Mouse (Mus musculus) liver, embryonic 14.5 days (tissue): Measurements from ENCODE around the gene Adamts16. TPM values are rescaled to one million over a fixed set of nuclear protein-coding genes. Genes with fewer than 3 reads are reported as not detected.

Experiments used
- ATAC-seq: fragments of 200-750 bp; cut with Nextera tagmentation; 2 replicates; pipeline ENCODE4 v1.8.0; 2017; ENCODE audit warnings: moderate number of reproducible peaks, mild to moderate bottlenecking, moderate library complexity; ENCODE audit not compliant: insufficient read depth
- DNase-seq, 3 experiments: peaks; one replicate each; pipeline ENCODE4 v3.0.0-alpha.2; 2012 to 2013; ENCODE audit warnings: low read depth in 3 of 3, low spot score in 3 of 3
- H3K27ac ChIP-seq: fragments of 300-500 bp; sonication (generic); 2 replicates; pipeline ENCODE4 v1.5.1; 2014; ENCODE audit warnings: moderate library complexity, mild to moderate bottlenecking, control low read depth, inconsistent platforms
- H3K27me3 ChIP-seq: fragments of 300-500 bp; sonication (generic); 2 replicates; pipeline ENCODE4 v1.6.1; 2014; ENCODE audit warnings: mild to moderate bottlenecking, low read length, moderate library complexity; ENCODE audit not compliant: control insufficient read depth, insufficient read depth
- H3K36me3 ChIP-seq: fragments of 300-500 bp; sonication (generic); replicated peaks from 2 replicates; pipeline ENCODE4 v1.6.1; 2014; ENCODE audit warnings: low read depth; ENCODE audit not compliant: control insufficient read depth, insufficient read depth
- H3K4me1 ChIP-seq, 2 experiments: fragments of 200-500 bp in 1 of 2; fragments of 300-500 bp in 1 of 2; sonication (generic) in 1 of 2; replicated peaks; 2 replicates each; pipeline ENCODE4 v1.6.1; 2012 to 2014; ENCODE audit warnings: antibody characterized with exemption in 1 of 2, inconsistent platforms in 1 of 2, low read length in 1 of 2; ENCODE audit not compliant: control insufficient read depth in 2 of 2, insufficient read depth in 2 of 2
- H3K4me2 ChIP-seq: fragments of 300-500 bp; sonication (generic); 2 replicates; pipeline ENCODE4 v1.6.1; 2014; ENCODE audit warnings: low read depth, mild to moderate bottlenecking, control low read depth, moderate library complexity
- H3K4me3 ChIP-seq, 2 experiments: fragments of 200-500 bp in 1 of 2; fragments of 300-500 bp in 1 of 2; sonication (generic) in 1 of 2; 2 replicates each; pipeline ENCODE4 v1.5.1; 2012 to 2014; ENCODE audit warnings: low read depth in 2 of 2, low read length in 2 of 2, mild to moderate bottlenecking in 2 of 2, control low read depth in 1 of 2, inconsistent platforms in 1 of 2, moderate library complexity in 1 of 2; ENCODE audit not compliant: insufficient read depth in 1 of 2
- H3K9ac ChIP-seq: fragments of 300-500 bp; sonication (generic); replicated peaks from 2 replicates; pipeline ENCODE4 v1.6.1; 2014; ENCODE audit warnings: mild to moderate bottlenecking, control low read depth, moderate library complexity
- H3K9me3 ChIP-seq: fragments of 300-500 bp; sonication (generic); 2 replicates; pipeline ENCODE4 v1.6.1; 2016; ENCODE audit warnings: low read length, mixed read lengths; ENCODE audit not compliant: control insufficient read depth
- CTCF ChIP-seq: IDR thresholded peaks from 2 replicates; pipeline ENCODE4 v1.5.1; 2016; ENCODE audit warnings: antibody characterized with exemption, low read depth, control low read depth
- EP300 ChIP-seq: IDR thresholded peaks from 2 replicates; pipeline ENCODE4 v1.6.1; 2016; ENCODE audit warnings: antibody characterized with exemption, low read depth
- WGBS: fragments of 180-500 bp; shearing (Covaris S2); extraction: QIAGEN DNeasy Blood & Tissue Kit; methylation state at CpG from one replicate; pipeline ENCODE4 v1.1.7; 2014; ENCODE audit not compliant: insufficient replicate concordance; 5-methylcytosine and 5-hydroxymethylcytosine counted together
- polyA plus RNA-seq, 2 experiments: library from polyadenylated mRNA; depleted of rRNA in 1 of 2; stranded (reverse) in 1 of 2; unstranded in 1 of 2; fragments of >200 nt; fragmentation: Nextera tagmentation in 1 of 2; extraction: Ambion mirVana in 1 of 2; gene quantifications; 2 replicates each; pipeline versions ENCODE4 v1.2.1 to v1.2.3; 2012 to 2014

The Adamts16 gene
- polyA plus RNA-seq, 2 experiments = 0.04 to 0.15 TPM

GRCm38 (mm10) chr13:70799322-70799721 lies 42.3 kb downstream of the Adamts16 start:
- Histone ChIP-seq H3K36me3 (no peaks in the 10 kb centered on the region), H3K9ac (no peak overlapping the region), H3K27ac (no peak overlapping the region), H3K27me3 (no peaks in the 10 kb centered on the region), H3K4me1 (no peaks in the 10 kb centered on the region), H3K4me3 (no peak overlapping the region), H3K9me3 (no peaks in the 10 kb centered on the region), H3K4me2 (no peak overlapping the region)
- TF ChIP-seq EP300 = no peak
- TF ChIP-seq CTCF = no peak
- ATAC-seq (no peak), DNase-seq (no peak)
- 46% methylated on average over 3 of the region's 3 CpGs for WGBS

GRCm38 (mm10) chr13:70798396-70798795 lies 43.2 kb downstream of the Adamts16 start:
- Histone ChIP-seq H3K9me3 (no peaks in the 10 kb centered on the region), H3K4me3 (no peak overlapping the region), H3K27me3 (no peaks in the 10 kb centered on the region), H3K4me2 (no peak overlapping the region), H3K36me3 (no peaks in the 10 kb centered on the region), H3K9ac (no peak overlapping the region), H3K4me1 (no peaks in the 10 kb centered on the region), H3K27ac (no peak overlapping the region)
- TF ChIP-seq EP300 (no peak), CTCF (no peak)
- DNase-seq (no peak), ATAC-seq (no peak)
- WGBS = 61% methylated on average over 5 of the region's 5 CpGs

- no peak for DNase-seq
- TF ChIP-seq EP300 (no peak), CTCF (no peak)
- H3K27me3 ChIP-seq = no peaks in the 10 kb centered on the region
- no peaks in the 10 kb centered on the region for H3K36me3 ChIP-seq
- 59% methylated on average over 8 of the region's 8 CpGs for WGBS
- H3K4me3 ChIP-seq = no peak overlapping the region
- no peak overlapping the region for H3K4me2 ChIP-seq
- no peak overlapping the region for H3K27ac ChIP-seq
- no peaks in the 10 kb centered on the region for H3K9me3 ChIP-seq
- H3K4me1 ChIP-seq = no peaks in the 10 kb centered on the region
- ATAC-seq = no peak
- no peak overlapping the region for H3K9ac ChIP-seq
Measured at GRCm38 (mm10) chr13:70794074-70794572, 47.5 kb downstream of the Adamts16 start.

GRCm38 (mm10) chr13:70793660-70794059 lies 48.0 kb downstream of the Adamts16 start:
- no peak overlapping the region for H3K27ac ChIP-seq
- H3K36me3 ChIP-seq = no peaks in the 10 kb centered on the region
- H3K27me3 ChIP-seq = no peaks in the 10 kb centered on the region
- 58% methylated on average over 4 of the region's 4 CpGs for WGBS
- TF ChIP-seq CTCF = no peak
- TF ChIP-seq EP300 = no peak
- H3K9ac ChIP-seq = no peak overlapping the region
- H3K4me1 ChIP-seq = no peaks in the 10 kb centered on the region
- H3K4me2 ChIP-seq = no peak overlapping the region
- H3K9me3 ChIP-seq = no peaks in the 10 kb centered on the region
- ATAC-seq = no peak
- H3K4me3 ChIP-seq = no peak overlapping the region
- no peak for DNase-seq

- ATAC-seq = no peak
- no peak overlapping the region for H3K9ac ChIP-seq
- TF ChIP-seq CTCF = no peak
- TF ChIP-seq EP300 = no peak
- no peak overlapping the region for H3K4me3 ChIP-seq
- H3K4me2 ChIP-seq = no peak overlapping the region
- no peaks in the 10 kb centered on the region for H3K4me1 ChIP-seq
- H3K36me3 ChIP-seq = no peaks in the 10 kb centered on the region
- H3K27me3 ChIP-seq = no peaks in the 10 kb centered on the region
- no peak overlapping the region for H3K27ac ChIP-seq
- DNase-seq = no peak
- H3K9me3 ChIP-seq = no peaks in the 10 kb centered on the region
- 57% methylated on average over 7 of the region's 7 CpGs for WGBS
Measured at GRCm38 (mm10) chr13:70792950-70793349, 48.7 kb downstream of the Adamts16 start.

- 27% methylated on average over 1 of the region's 1 CpGs for WGBS
- Histone ChIP-seq H3K27me3 (no peaks in the 10 kb centered on the region), H3K4me1 (no peaks in the 10 kb centered on the region), H3K9me3 (no peaks in the 10 kb centered on the region), H3K4me3 (no peak overlapping the region), H3K36me3 (no peaks in the 10 kb centered on the region), H3K9ac (no peak overlapping the region), H3K27ac (no peak overlapping the region), H3K4me2 (no peak overlapping the region)
- ATAC-seq (no peak), DNase-seq (no peak)
- TF ChIP-seq CTCF (no peak), EP300 (no peak)
Measured at GRCm38 (mm10) chr13:70789806-70790205, 51.8 kb downstream of the Adamts16 start.
